Mouse (Mus musculus) hindbrain, embryonic 11.5 days (tissue): ENCODE measurements around the gene Hacd2. TPM values are rescaled to one million over a fixed set of nuclear protein-coding genes. Genes with fewer than 3 reads are reported as not detected.
A peak's percentile ranks its signal among the peaks of the same experiment; 100 is the strongest.

Source experiments
- ATAC-seq: fragments of 200-750 bp; cut with Nextera tagmentation; 2 replicates; pipeline ENCODE4 v1.8.0; 2017; ENCODE audit warnings: mild to moderate bottlenecking, moderate TSS enrichment, moderate library complexity; ENCODE audit not compliant: low FRiP score
- DNase-seq: peaks from one replicate; pipeline ENCODE4 v3.0.0-alpha.2; 2015; ENCODE audit warnings: low spot score
- H3K27ac ChIP-seq: fragments of 300-500 bp; sonication (generic); 2 replicates; pipeline ENCODE4 v1.5.1; 2014; ENCODE audit warnings: mild to moderate bottlenecking, low read depth, low read length
- H3K27me3 ChIP-seq: fragments of 300-500 bp; sonication (generic); 2 replicates; pipeline ENCODE4 v1.6.1; 2014; ENCODE audit warnings: mild to moderate bottlenecking, low read length, moderate library complexity, mixed read lengths; ENCODE audit not compliant: control insufficient read depth, insufficient read depth
- H3K36me3 ChIP-seq: fragments of 300-500 bp; sonication (generic); 2 replicates; pipeline ENCODE4 v1.6.1; 2014; ENCODE audit warnings: mild to moderate bottlenecking, low read length, moderate library complexity, mixed read lengths; ENCODE audit not compliant: control insufficient read depth, insufficient read depth
- H3K4me1 ChIP-seq: fragments of 300-500 bp; sonication (generic); replicated peaks from 2 replicates; pipeline ENCODE4 v1.6.1; 2014; ENCODE audit warnings: low read length, mixed read lengths; ENCODE audit not compliant: control insufficient read depth, insufficient read depth
- H3K4me2 ChIP-seq: fragments of 300-500 bp; sonication (generic); replicated peaks from 2 replicates; pipeline ENCODE4 v1.6.1; 2014; ENCODE audit warnings: mild to moderate bottlenecking, low read depth, low read length
- H3K4me3 ChIP-seq: fragments of 300-500 bp; sonication (generic); 2 replicates; pipeline ENCODE4 v1.5.1; 2014; ENCODE audit warnings: low read depth, low read length
- H3K9ac ChIP-seq: fragments of 300-500 bp; sonication (generic); 2 replicates; pipeline ENCODE4 v1.6.1; 2014; ENCODE audit warnings: low read depth, low read length
- H3K9me3 ChIP-seq: fragments of 300-500 bp; sonication (generic); 2 replicates; pipeline ENCODE4 v1.6.1; 2016; ENCODE audit warnings: low read length; ENCODE audit not compliant: control insufficient read depth
- WGBS: fragments of 180-500 bp; shearing (Covaris S2); extraction: QIAGEN DNeasy Blood & Tissue Kit; methylation state at CpG from one replicate; pipeline ENCODE4 v1.1.7; 2014; 5-methylcytosine and 5-hydroxymethylcytosine counted together
- polyA plus RNA-seq: library from polyadenylated mRNA; unstranded; fragments of >200 nt; fragmentation: Nextera tagmentation; extraction: Ambion mirVana; gene quantifications from 2 replicates; pipeline ENCODE4 v1.2.1, GENCODE M21; 2014

The Hacd2 gene
- polyA plus RNA-seq, 1 experiment from 2014 or later = 27.7 TPM

DNA sequence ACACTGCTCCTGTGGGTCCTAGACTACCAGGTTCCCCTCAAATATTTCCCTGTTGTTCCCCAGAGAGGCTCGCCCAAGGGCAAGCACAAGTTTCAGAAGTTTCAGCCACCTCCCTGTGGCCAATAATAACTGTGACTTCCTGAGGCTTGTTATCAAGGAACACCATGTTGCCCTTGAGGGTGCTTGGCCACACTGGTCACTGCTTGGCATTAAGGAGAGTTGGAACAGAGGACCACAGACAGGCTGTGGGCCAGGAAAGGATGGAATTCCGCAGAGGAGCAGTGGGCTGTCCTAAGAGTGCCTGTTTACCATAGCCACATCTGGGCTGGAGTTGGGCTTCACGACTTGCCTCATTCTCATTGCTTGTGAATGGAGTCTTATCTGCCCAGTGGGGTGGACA, 107.9 kb downstream of the Hacd2 start:
- ATAC-seq (no peak), DNase-seq (no peak)
- Histone ChIP-seq H3K27me3 (no peaks in the 10 kb centered on the region), H3K4me1 (no peaks in the 10 kb centered on the region), H3K4me2 (no peak overlapping the region), H3K36me3 (no peaks in the 10 kb centered on the region), H3K27ac (no peak overlapping the region), H3K4me3 (no peak overlapping the region), H3K9ac (no peak overlapping the region), H3K9me3 (no peaks in the 10 kb centered on the region)
- WGBS = 84% methylated on average over 3 of the region's 3 CpGs

DNA sequence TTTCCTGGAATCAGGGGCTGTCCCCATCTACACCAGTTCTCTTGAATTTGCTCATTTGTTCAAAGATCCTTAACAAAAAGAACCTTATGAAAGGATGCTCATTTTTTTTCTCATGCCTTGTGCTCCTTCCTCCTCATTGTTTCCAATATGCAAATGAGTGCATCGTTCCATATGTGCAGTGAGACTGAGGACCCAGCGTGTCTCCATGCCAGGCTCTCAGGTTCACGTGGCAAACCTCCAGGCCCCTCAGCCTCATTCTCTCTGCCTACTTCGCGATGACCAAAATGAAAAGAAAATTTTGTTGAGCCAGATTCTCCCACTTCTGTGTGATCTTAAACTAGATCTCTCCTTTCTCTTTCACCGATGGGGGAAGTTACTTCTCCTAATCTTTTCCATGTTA, 117.2 kb downstream of the Hacd2 start:
- Histone ChIP-seq H3K4me1 (0 out of 2 replicates have a peak, but pooled peaks cover 2% of the 10 kb centered on the region), H3K9ac (no peak overlapping the region), H3K27me3 (no peaks in the 10 kb centered on the region), H3K9me3 (no peaks in the 10 kb centered on the region), H3K4me3 (no peak overlapping the region), H3K4me2 (no peak overlapping the region), H3K27ac (no peak overlapping the region), H3K36me3 (no peaks in the 10 kb centered on the region)
- DNase-seq (no peak), ATAC-seq (no peak)
- 57% methylated on average over 6 of the region's 6 CpGs for WGBS

DNA sequence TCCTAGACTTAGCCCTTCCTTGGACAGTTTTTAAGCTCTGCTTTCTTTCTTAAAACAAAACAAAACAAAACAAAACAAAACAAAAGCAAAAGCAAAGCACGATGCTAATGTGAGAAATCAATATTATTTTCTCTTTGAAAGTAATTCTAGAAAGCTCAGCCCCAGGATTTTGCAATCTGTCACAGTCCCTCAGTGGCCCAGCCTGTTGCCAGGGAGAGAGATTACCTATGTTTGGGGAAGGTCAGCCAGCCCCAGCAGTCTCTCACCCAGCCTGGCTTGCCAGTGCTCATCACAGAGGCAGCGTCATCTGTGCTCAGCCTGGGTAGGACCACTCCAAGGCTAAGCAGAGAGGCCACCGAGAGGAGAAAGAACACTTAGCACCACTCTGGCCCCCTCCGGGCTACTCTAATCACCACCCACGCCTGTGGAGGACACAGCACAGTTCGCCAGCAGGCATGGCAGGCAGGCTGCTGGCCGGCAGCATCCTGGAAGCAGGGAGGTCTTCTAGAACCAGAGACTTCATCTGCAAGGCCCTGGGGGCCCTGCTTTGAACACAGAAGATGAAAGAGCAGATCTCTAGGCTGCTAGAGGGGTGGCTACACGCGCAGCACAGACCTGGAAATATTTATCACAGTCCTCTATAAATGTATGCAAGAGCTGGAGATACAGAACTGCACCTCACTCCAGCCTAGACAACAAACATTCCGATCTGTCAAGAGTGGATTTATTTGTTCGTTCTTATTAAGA, 117.8 kb downstream of the Hacd2 start:
- H3K4me1 ChIP-seq = 0 out of 2 replicates have a peak, but pooled peaks cover 2% of the 10 kb centered on the region
- H3K36me3 ChIP-seq = no peaks in the 10 kb centered on the region
- peak; percentile 42 for DNase-seq
- peak overlapping the region; percentile 51; the same call in 1 of the 2 replicates for H3K27ac ChIP-seq
- ATAC-seq = no peak
- H3K4me3 ChIP-seq = no peak overlapping the region
- no peaks in the 10 kb centered on the region for H3K9me3 ChIP-seq
- 0 out of 2 replicates have a peak overlapping the region, but pooled peaks have one; percentile 11 for H3K4me2 ChIP-seq
- WGBS = 32% methylated on average over 11 of the region's 11 CpGs
- no peaks in the 10 kb centered on the region for H3K27me3 ChIP-seq
- no peak overlapping the region for H3K9ac ChIP-seq

DNA sequence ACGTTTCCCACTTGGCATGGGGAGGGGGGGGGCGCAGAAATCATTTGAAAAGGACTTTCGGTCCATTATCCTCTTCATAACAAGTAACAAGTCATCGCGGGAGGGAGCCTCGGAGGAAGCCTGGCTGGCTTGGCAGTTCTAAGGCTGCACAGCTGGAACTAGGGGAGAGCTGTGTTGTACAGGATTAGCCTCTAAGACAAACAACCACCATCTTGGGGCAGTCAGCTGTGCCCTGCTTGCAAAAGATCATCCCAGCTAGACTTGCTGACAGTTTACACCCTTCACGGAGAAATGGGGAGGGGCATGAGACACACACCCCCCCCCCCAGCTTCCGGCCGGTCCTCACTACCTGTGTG, 118.4 kb downstream of the Hacd2 start:
- ATAC-seq (no peak), DNase-seq (peak; percentile 21)
- Histone ChIP-seq H3K4me3 (no peak overlapping the region), H3K4me1 (0 out of 2 replicates have a peak, but pooled peaks cover 2% of the 10 kb centered on the region), H3K36me3 (no peaks in the 10 kb centered on the region), H3K27ac (no peak overlapping the region), H3K9me3 (no peaks in the 10 kb centered on the region), H3K4me2 (0 out of 2 replicates have a peak overlapping the region, but pooled peaks have one; percentile 11), H3K9ac (no peak overlapping the region), H3K27me3 (no peaks in the 10 kb centered on the region)
- 49% methylated on average over 9 of the region's 9 CpGs for WGBS

DNA sequence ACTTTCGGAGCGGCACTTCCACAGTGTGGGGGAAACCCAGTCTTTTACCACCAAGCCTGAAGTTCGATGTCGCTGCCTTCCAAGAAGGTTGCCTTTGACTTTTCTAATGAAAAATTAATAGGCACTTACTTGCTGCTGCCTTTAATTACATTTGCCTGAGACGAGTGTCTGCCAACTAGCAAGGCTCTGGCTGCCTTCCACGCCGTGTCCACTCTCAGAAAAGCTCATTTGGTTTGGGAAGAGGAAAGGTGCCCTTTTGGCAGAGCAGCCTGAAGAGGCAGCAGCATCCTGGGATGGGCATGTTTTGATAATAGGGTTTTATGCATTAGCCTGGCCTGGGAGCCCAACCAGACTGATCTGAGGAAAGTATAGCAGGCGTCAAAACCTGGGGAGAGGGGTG, 119.6 kb downstream of the Hacd2 start:
- no peaks in the 10 kb centered on the region for H3K36me3 ChIP-seq
- H3K4me3 ChIP-seq = no peak overlapping the region
- H3K9ac ChIP-seq = no peak overlapping the region
- 81% methylated on average over 8 of the region's 8 CpGs for WGBS
- ATAC-seq (no peak), DNase-seq (no peak)
- no peak overlapping the region for H3K27ac ChIP-seq
- no peak overlapping the region for H3K4me2 ChIP-seq
- H3K4me1 ChIP-seq = 0 out of 2 replicates have a peak, but pooled peaks cover 2% of the 10 kb centered on the region
- H3K9me3 ChIP-seq = no peaks in the 10 kb centered on the region
- H3K27me3 ChIP-seq = no peaks in the 10 kb centered on the region

DNA sequence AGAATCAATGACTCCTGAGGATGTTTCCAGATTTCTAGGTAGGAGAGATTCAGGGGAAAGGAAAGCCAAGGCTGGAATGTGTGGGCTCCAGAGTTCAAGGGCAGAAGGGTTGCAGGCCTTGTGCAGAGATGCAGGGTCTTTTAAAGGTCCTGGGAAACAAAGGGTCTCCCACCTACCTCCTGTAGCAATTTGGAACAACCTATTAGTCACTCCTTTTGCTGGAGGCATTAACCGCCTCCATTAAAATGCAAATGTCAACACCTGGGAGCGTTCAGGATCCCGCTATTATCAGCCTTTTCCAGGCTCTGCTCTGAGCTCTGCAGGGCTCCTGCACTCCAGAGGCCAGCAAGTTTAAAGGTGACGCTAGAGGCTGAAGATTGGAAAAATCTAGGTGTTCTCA, 123.9 kb downstream of the Hacd2 start:
- H3K4me3 ChIP-seq = no peak overlapping the region
- ATAC-seq (no peak), DNase-seq (no peak)
- H3K36me3 ChIP-seq = no peaks in the 10 kb centered on the region
- H3K4me2 ChIP-seq = no peak overlapping the region
- H3K27me3 ChIP-seq = no peaks in the 10 kb centered on the region; the same call in 1 of the 2 replicates
- 17% methylated on average over 4 of the region's 4 CpGs for whole genome bisulfite sequencing
- no peak overlapping the region for H3K9ac ChIP-seq
- no peak overlapping the region for H3K27ac ChIP-seq
- no peaks in the 10 kb centered on the region for H3K9me3 ChIP-seq
- no peaks in the 10 kb centered on the region for H3K4me1 ChIP-seq

DNA sequence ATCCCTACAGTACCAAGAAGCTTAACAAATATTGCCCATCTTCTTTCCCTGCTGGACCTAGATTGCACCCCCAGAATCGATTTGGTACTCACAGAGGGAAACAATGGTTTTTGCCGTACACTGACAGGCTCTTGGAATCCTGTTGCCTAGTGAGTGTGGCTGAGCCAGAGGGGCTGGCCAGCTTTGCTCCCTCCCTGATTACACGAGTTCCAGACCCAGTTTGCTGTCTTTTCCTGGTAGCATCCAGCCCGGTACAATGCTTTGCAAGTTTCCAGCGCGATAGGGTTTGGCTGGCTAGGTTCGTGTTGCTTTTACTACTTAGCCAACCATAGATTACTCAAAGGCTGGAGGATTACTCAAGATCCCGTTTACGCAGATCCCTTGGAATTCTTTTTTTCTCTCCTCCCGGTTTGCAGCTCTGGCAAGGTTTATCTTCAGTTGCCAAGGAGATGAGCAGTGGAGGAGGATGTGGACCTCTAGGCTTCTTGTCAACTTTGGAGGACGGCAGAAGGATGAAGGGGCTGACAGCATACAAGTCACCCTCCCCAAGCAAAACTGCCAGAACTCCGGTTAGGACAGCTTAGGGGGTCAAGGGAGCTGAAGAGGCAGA, 131.0 kb downstream of the Hacd2 start:
- Histone ChIP-seq H3K4me3 (no peak overlapping the region), H3K27me3 (peaks cover 37% of the 10 kb centered on the region), H3K4me1 (peaks cover 3% of the 10 kb centered on the region), H3K9me3 (no peaks in the 10 kb centered on the region), H3K36me3 (no peaks in the 10 kb centered on the region; the same call in 1 of the 2 replicates), H3K27ac (no peak overlapping the region), H3K4me2 (no peak overlapping the region), H3K9ac (no peak overlapping the region)
- peak; percentile 33 for DNase-seq
- ATAC-seq = no peak
- WGBS = 9% methylated on average over 12 of the region's 12 CpGs

DNA sequence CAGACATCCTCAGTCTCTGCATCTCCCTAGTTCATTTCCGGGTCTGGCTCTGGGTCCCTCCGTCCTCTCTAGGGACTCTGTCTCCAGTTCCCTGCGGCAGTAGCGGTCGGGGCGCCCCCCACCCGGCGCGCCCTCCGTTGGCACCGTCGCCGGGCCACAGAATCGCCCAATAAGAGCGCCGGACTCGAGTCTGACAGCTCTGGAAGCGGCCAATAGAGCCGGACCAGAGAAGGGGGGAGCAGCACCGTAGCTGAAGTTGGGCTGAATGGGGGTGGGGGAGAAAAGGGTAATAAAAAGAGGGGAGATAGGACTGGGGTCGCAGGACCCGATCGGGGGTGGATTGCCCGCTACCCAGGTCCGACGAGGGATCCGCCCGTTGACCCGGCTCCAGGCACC, 132.0 kb downstream of the Hacd2 start:
- no peaks in the 10 kb centered on the region for H3K9me3 ChIP-seq
- peak overlapping the region; percentile 78 for H3K27ac ChIP-seq
- under 1% methylated on average over 29 of the region's 29 CpGs for WGBS
- peaks cover 3% of the 10 kb centered on the region for H3K4me1 ChIP-seq
- peak overlapping the region; percentile 99 for H3K4me2 ChIP-seq
- peak overlapping the region; percentile 86 for H3K9ac ChIP-seq
- no peaks in the 10 kb centered on the region; the same call in 1 of the 2 replicates for H3K36me3 ChIP-seq
- DNase-seq = peak; percentile 67
- H3K27me3 ChIP-seq = peaks cover 37% of the 10 kb centered on the region
- peak; percentile 75 for ATAC-seq
- peak overlapping the region; percentile 79 for H3K4me3 ChIP-seq
